Mouse (Mus musculus) midbrain, embryonic 14.5 days (tissue): ENCODE measurements around the gene Slc7a8. TPM values are rescaled to one million over a fixed set of nuclear protein-coding genes. Genes with fewer than 3 reads are reported as not detected.
A peak's percentile ranks its signal among the peaks of the same experiment; 100 is the strongest.

ENCODE experiments used
- ATAC-seq: fragments of 200-750 bp; cut with Nextera tagmentation; 2 replicates; pipeline ENCODE4 v1.8.0; 2017; ENCODE audit warnings: moderate number of reproducible peaks, moderate library complexity; ENCODE audit not compliant: low FRiP score, low TSS enrichment
- DNase-seq: peaks from one replicate; pipeline ENCODE4 v3.0.0-alpha.2; 2015
- H3K27ac ChIP-seq: fragments of 300-500 bp; sonication (generic); replicated peaks from 2 replicates; pipeline ENCODE4 v1.5.1; 2014; ENCODE audit warnings: mild to moderate bottlenecking, low read depth, low read length, moderate library complexity
- H3K27me3 ChIP-seq: fragments of 300-500 bp; sonication (generic); 2 replicates; pipeline ENCODE4 v1.6.1; 2014; ENCODE audit warnings: low read length, control low read depth, mixed read lengths; ENCODE audit not compliant: control insufficient read depth, insufficient read depth
- H3K36me3 ChIP-seq: fragments of 300-500 bp; sonication (generic); 2 replicates; pipeline ENCODE4 v1.6.1; 2014; ENCODE audit warnings: low read length, control low read depth; ENCODE audit not compliant: control insufficient read depth, insufficient read depth
- H3K4me1 ChIP-seq: fragments of 300-500 bp; sonication (generic); 2 replicates; pipeline ENCODE4 v1.6.1; 2014; ENCODE audit warnings: mild to moderate bottlenecking, antibody characterized with exemption, low read length, control low read depth; ENCODE audit not compliant: control insufficient read depth, insufficient read depth
- H3K4me2 ChIP-seq: fragments of 300-500 bp; sonication (generic); 2 replicates; pipeline ENCODE4 v1.6.1; 2014; ENCODE audit warnings: mild to moderate bottlenecking, low read length, moderate library complexity
- H3K4me3 ChIP-seq: fragments of 300-500 bp; sonication (generic); replicated peaks from 2 replicates; pipeline ENCODE4 v1.5.1; 2014; ENCODE audit warnings: low read depth, low read length
- H3K9ac ChIP-seq: fragments of 300-500 bp; sonication (generic); replicated peaks from 2 replicates; pipeline ENCODE4 v1.6.1; 2014; ENCODE audit warnings: mild to moderate bottlenecking, low read length, moderate library complexity
- H3K9me3 ChIP-seq: fragments of 300-500 bp; sonication (generic); 2 replicates; pipeline ENCODE4 v1.6.1; 2016; ENCODE audit warnings: low read length, control low read depth, mixed read lengths; ENCODE audit not compliant: control insufficient read depth
- WGBS: fragments of 180-500 bp; shearing (Covaris S2); extraction: QIAGEN DNeasy Blood & Tissue Kit; methylation state at CpG from one replicate; pipeline ENCODE4 v1.1.7; 2014; 5-methylcytosine and 5-hydroxymethylcytosine counted together
- polyA plus RNA-seq: library from polyadenylated mRNA; unstranded; fragments of >200 nt; fragmentation: Nextera tagmentation; extraction: Ambion mirVana; gene quantifications from 2 replicates; pipeline ENCODE4 v1.2.1, GENCODE M21; 2014

Slc7a8 gene
- polyA plus RNA-seq, 1 experiment from 2014 or later = 7.6 TPM

DNA sequence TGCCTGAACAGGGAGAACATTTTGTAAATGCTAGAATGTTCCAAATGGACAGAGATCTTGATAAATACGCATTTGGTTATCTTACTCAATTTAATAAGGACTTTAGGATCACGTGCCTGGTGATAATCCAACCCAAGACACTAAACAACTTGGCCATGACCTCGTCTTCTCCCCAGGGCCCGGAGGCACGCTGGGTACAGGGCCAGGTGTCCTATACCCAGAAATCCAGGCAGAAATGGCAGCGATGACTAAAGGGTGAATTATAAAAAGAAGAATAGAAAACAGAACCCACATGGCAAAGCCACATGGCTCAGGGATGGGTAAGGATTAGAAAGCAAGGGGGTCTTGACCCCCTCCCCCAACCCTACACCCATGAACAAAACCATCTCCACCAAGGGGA is 40.0 kb downstream of the Slc7a8 start:
- WGBS = 93% methylated on average over 6 of the region's 6 CpGs
- H3K27me3 ChIP-seq = no peaks in the 10 kb centered on the region
- H3K4me1 ChIP-seq = peaks cover 9% of the 10 kb centered on the region
- H3K9ac ChIP-seq = no peak overlapping the region
- H3K4me3 ChIP-seq = no peak overlapping the region
- H3K4me2 ChIP-seq = no peak overlapping the region
- DNase-seq (no peak), ATAC-seq (no peak)
- H3K27ac ChIP-seq = no peak overlapping the region
- H3K36me3 ChIP-seq = no peaks in the 10 kb centered on the region
- no peaks in the 10 kb centered on the region for H3K9me3 ChIP-seq

DNA sequence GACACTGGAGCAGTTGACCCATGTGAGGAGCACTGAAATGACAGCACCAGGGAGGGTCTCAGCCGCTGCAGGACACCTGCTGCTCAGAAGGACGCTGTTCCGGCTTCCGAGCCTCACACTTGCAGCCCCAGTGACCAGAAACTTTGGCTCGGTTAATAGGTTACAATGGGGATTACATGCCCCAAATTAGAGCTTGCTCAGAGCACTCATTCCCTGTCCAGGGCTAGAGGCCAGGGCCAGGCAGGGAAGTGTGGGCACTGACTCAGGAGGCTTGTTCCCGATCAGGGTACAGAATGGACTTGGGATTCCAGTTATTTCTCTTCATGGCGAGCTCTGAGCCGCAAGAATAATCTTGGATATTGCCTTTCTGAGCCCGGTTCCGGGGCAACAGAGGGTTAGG is 44.1 kb downstream of the Slc7a8 start:
- DNase-seq (peak; percentile 1), ATAC-seq (no peak)
- WGBS = 41% methylated on average over 10 of the region's 10 CpGs
- peaks cover 13% of the 10 kb centered on the region for H3K4me1 ChIP-seq
- H3K27ac ChIP-seq = no peak overlapping the region
- no peaks in the 10 kb centered on the region for H3K9me3 ChIP-seq
- no peak overlapping the region for H3K4me2 ChIP-seq
- H3K9ac ChIP-seq = no peak overlapping the region
- no peak overlapping the region for H3K4me3 ChIP-seq
- no peaks in the 10 kb centered on the region for H3K27me3 ChIP-seq
- H3K36me3 ChIP-seq = no peaks in the 10 kb centered on the region

DNA sequence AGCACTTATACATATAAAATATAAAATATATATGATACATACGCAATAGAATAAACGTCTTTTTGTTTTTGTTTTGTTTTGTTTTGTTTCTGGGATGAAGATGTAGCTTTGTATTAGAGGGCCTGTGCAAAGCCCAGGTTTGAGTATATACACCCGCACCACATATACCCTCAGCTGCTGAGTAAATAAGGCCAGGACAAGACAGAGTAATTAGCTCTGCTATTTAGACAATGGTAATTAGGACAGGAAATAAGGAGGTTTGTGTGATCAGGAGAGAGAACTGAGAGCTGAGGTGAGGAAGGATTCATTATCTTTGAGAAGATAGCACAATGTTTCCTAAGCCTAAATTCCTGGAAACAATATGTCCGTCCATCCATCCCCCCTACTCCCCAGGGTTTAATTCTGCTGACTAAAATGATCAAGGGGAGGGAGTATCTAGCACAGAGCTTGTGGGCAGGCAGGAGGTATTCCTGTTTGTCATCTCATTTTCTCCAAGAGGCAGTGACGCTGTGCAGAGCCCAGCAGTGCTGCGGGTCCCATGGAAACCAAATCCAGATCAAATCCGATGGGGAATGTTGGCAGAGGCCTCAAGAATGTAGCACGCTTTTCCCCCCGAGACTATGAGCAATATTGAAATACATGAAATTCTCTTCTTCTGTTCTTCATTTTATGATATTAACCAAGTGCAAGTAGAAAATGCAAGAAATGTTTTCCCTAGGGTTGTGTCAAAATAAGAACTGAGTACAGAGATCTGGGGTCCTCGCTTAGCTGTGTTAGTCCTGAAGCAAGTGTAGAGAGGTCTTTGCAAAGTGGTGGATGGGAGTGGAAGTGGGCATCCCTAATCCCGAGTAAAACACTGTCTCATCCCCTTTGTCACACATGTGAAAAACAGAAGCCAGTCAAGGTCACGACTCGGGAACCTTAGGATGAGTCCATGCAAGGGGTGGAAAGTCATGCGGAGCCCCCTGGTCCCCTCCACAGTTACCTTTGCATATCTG is 44.9 kb downstream of the Slc7a8 start:
- H3K9me3 ChIP-seq = no peaks in the 10 kb centered on the region
- WGBS = 33% methylated on average over 14 of the region's 14 CpGs
- ATAC-seq (no peak), DNase-seq (peak; percentile 71)
- H3K36me3 ChIP-seq = no peaks in the 10 kb centered on the region
- no peak overlapping the region for H3K9ac ChIP-seq
- no peak overlapping the region for H3K4me2 ChIP-seq
- no peaks in the 10 kb centered on the region for H3K27me3 ChIP-seq
- H3K4me3 ChIP-seq = no peak overlapping the region
- H3K27ac ChIP-seq = peak overlapping the region; percentile 41; the same call in 1 of the 2 replicates
- peaks cover 13% of the 10 kb centered on the region for H3K4me1 ChIP-seq

DNA sequence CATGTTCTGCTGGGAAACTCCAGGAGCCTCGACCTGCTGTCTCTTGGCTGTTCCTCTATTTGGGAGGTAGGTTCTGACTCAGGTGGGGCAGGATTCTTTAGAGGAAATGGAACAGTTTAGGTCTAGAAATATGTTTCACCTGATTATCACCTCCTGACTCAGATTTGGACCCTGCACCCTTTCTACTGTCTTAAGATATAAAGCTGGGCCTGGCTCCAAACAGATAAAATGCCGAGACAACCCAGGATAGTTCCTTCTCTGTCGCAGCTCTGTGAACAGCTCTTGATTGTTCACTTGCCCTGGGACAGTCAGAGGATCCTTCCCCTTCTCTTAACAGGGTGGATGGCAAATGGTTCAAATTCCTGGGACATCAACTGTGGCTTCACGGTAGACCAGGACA is 46.5 kb downstream of the Slc7a8 start:
- Histone ChIP-seq H3K36me3 (no peaks in the 10 kb centered on the region), H3K4me3 (no peak overlapping the region), H3K9ac (no peak overlapping the region), H3K9me3 (no peaks in the 10 kb centered on the region), H3K4me2 (no peak overlapping the region), H3K4me1 (peaks cover 13% of the 10 kb centered on the region), H3K27me3 (no peaks in the 10 kb centered on the region), H3K27ac (no peak overlapping the region)
- ATAC-seq (no peak), DNase-seq (no peak)
- 88% methylated on average over 4 of the region's 4 CpGs for WGBS

DNA sequence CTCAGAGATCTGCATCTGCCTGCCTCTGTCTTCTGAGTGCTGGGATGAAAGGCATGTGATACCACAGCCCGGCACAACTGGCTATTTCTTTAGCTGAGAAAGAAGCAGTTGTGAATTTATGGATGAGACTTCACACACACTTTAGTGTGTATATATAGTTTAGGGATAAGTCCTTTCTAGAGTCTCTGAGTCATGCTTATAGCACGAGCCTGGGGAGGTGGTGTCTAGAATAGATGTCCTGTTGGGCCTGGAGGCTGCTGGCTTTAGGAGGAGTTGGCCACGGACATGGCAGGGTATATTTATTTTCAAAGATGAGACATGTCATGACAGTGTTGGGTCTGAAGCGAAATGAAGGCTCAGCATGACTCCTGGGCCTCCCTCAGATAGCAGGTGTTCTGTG is 47.7 kb downstream of the Slc7a8 start:
- WGBS = 76% methylated on average over 4 of the region's 4 CpGs
- Histone ChIP-seq H3K9me3 (no peaks in the 10 kb centered on the region), H3K27ac (no peak overlapping the region), H3K4me3 (no peak overlapping the region), H3K4me1 (peaks cover 13% of the 10 kb centered on the region), H3K9ac (no peak overlapping the region), H3K36me3 (no peaks in the 10 kb centered on the region), H3K27me3 (no peaks in the 10 kb centered on the region), H3K4me2 (no peak overlapping the region)
- no peak for DNase-seq
- ATAC-seq = no peak

DNA sequence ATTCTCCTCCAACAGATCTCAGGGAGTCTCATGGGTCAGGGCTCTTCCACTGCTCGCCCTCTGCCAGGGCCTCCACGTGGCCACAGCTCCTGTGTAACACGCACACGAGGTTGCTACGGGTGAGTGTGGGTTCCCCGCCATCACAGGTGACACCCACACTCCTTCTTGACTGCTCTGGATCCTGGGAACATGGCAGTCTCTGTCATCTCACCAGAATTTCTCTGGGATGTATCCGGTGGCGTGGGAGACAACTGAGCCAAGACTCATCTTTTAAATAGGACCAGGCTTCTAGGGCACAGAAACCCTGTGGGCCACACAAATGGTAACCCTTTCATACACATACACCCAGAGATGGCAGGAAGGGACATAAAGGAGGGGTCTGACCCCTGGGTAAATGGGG is 49.5 kb downstream of the Slc7a8 start:
- peaks cover 9% of the 10 kb centered on the region for H3K4me1 ChIP-seq
- WGBS = 91% methylated on average over 8 of the region's 8 CpGs
- ATAC-seq (no peak), DNase-seq (no peak)
- H3K9me3 ChIP-seq = no peaks in the 10 kb centered on the region
- H3K27ac ChIP-seq = no peak overlapping the region
- H3K9ac ChIP-seq = no peak overlapping the region
- H3K36me3 ChIP-seq = no peaks in the 10 kb centered on the region
- no peaks in the 10 kb centered on the region for H3K27me3 ChIP-seq
- H3K4me3 ChIP-seq = no peak overlapping the region
- no peak overlapping the region for H3K4me2 ChIP-seq

DNA sequence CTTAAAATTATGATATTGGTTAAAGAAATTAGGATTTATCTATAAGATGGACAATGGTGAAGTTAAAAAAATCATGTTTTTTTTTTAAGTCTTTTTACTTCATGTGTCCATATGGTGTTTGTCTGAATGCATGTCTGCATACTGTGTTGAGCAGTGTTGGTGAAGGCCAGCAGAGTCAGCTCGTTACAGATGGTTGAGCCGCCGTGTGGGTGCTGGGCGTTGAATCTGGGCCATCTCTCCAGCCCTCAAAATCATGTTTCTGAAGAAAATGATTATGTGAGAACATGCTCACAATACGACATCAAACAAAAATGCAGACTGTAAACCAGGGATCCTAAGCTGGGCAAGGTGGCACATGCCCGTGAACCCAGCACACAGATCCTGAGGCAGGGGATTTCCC is 51.4 kb downstream of the Slc7a8 start:
- Histone ChIP-seq H3K27me3 (no peaks in the 10 kb centered on the region), H3K4me2 (no peak overlapping the region), H3K4me3 (no peak overlapping the region), H3K9ac (no peak overlapping the region), H3K36me3 (no peaks in the 10 kb centered on the region), H3K9me3 (no peaks in the 10 kb centered on the region), H3K4me1 (no peaks in the 10 kb centered on the region), H3K27ac (no peak overlapping the region)
- WGBS = 90% methylated on average over 6 of the region's 6 CpGs
- no peak for ATAC-seq
- DNase-seq = no peak

DNA sequence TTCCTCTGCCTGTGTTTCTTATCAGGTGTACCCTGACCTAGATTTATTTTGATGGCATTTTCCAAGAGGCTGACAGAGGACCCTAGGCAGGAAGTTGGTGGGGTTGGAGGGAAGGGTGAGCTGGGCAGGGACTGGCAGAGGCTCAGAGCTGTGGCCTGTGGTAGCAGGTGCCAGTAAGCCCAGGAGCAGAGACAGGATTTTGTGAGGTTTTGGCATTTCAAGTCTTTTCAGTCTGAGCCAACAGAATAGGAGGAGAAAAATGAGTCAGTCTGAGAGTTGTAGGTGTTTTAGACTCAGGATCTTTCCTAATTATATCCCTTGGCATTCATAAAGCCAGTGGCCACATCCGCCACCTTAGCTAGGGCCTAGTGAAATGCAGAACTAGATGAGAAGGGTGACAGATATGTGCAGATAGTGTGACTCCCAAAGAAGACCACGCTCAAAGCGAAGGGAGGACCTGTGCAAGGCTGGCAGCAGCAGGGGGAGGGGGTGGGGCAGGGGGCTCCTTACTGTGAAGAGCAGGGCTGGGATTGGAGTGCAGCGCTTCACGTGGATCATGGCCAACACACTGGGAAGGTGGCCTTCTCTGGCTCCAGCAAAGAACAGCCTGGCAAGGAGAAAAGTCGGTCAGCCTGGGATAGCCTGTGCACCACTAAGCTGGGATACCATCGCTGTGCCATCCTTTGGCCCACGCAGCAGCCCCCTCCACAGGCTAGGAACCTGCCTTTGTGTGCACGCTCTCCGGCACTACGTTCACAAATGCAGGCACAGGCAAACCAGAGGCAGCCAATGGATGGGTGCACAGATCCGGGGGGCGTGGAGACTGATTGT is 52.7 kb downstream of the Slc7a8 start:
- ATAC-seq (no peak), DNase-seq (no peak)
- Histone ChIP-seq H3K9me3 (no peaks in the 10 kb centered on the region), H3K4me2 (no peak overlapping the region), H3K36me3 (no peaks in the 10 kb centered on the region), H3K27me3 (no peaks in the 10 kb centered on the region), H3K4me1 (no peaks in the 10 kb centered on the region), H3K9ac (no peak overlapping the region), H3K4me3 (no peak overlapping the region), H3K27ac (no peak overlapping the region)
- WGBS = 61% methylated on average over 13 of the region's 13 CpGs
